Mouse (Mus musculus) mouse trophoblast stem cell (cell line): Measurements from ENCODE around the gene AI481877.
"Not testable (repeated sequence)": the region's sequence is repeated elsewhere in the genome, so short reads cannot be mapped to it uniquely, and the experiment has no call there.

ENCODE experiments used
- in situ Hi-C, 2 experiments: fragments of 300-500 bp; cut with MseI, MboI; formaldehyde crosslinking; loops; 2 replicates in 1 of 2; 3 replicates in 1 of 2; pipeline ENCODE4 v1.15.1; 2025

The AI481877 gene

GRCm38 (mm10) chr4:59138507-59139033, at the start of gene AI481877:
TSS of gene AI481877 (minus strand) at chr4:59138983.
- in situ Hi-C loops = not testable (repeated sequence)

DNA sequence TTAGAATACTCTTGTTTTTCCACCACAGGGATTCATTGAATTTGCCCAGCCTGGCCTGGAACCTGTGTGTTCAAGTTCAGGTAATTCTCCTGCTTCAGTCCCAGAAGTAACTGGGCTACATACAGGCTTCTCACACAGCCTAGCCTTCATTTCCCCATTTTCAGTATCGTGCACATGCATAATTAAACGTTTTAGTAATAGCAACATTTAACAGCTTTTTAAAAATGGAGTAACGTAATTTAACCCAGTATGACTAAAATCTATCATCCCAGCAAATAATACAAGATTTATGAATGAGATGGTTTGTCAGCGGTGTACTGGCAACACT, 49.7 kb upstream of the AI481877 start:
- in situ Hi-C loops = loop anchor here in 1 of 2 experiments (5.0 kb wide), 1 partner anchor 91 kb away; no protein-coding TSS in a partner anchor

DNA sequence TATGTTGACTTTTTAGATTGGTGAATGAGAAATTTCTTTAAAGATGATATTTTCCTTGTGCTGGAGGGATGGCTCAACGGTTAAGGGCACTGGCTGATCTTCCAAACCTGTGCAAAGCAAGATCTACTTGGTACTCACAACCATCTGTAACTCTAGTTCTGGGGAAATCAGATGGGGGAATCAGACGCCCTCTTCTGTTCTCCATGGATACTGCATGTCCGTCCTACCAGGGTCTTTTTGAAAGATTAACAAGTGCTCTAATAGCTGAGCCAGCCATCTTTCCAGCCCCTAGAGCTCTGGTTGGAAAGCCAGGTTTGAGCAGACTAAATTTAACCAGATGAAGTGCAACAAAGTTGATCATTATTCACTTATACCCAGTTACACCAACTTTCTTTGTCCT, 48.5 kb upstream of the AI481877 start:
- in situ Hi-C loops = loop anchor here in 1 of 2 experiments (5.0 kb wide), 1 partner anchor 90 kb away; no protein-coding TSS in a partner anchor

GRCm38 (mm10) chr4:59185671-59186070, 46.9 kb upstream of the AI481877 start:
- in situ Hi-C loops = loop anchor here in 1 of 2 experiments (5.0 kb wide), 1 partner anchor 88 kb away; no protein-coding TSS in a partner anchor

GRCm38 (mm10) chr4:59181320-59182271, 42.8 kb upstream of the AI481877 start:
- in situ Hi-C loops = no loop called here

DNA sequence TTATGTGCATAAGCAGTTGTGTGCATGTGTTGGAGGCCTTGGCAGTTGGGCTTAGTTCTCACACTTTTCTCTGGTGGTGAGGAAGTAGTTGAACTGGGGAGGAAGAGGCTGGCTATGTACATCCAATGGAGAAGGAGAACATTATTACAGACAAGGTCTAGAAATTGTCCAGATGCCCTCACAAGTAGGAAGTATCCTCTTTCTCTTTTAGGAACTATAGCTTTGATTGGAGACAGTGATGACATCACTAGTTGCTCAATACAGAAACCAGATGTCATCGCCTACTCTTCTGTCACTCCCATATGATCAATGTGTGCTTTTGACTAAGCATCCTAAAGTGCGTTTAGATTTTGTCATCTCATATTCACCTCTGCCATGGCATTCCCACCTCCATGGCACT, 38.8 kb upstream of the AI481877 start:
- in situ Hi-C loops = no loop called here

DNA sequence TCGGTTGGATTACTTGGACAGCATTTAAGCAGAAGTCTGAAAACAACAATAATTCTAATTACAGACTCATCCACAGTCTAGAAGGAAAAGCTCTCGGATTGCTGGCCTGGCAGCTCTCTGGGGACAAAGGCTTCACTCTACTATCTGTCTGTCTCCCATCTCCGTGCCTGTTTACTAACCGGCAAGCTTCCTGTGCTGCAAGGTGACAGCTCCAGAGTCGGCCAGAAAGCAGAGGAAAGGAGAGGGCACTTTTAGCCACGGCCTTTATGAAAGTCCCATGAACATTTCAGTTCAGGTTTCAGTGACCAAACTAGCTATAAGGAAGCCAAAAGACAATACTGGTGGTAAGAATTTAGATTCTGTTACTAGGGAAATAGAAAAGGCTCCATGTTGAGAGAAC, 37.1 kb upstream of the AI481877 start:
- in situ Hi-C loops = no loop called here

GRCm38 (mm10) chr4:59175003-59175402, 36.2 kb upstream of the AI481877 start:
- in situ Hi-C loops = no loop called here

- in situ Hi-C loops = no loop called here
Measured at GRCm38 (mm10) chr4:59173181-59173922, 34.6 kb upstream of the AI481877 start.

GRCm38 (mm10) chr4:59172616-59173015, 33.8 kb upstream of the AI481877 start:
- in situ Hi-C loops = no loop called here

GRCm38 (mm10) chr4:59169981-59170380, 31.2 kb upstream of the AI481877 start:
- in situ Hi-C loops = no loop called here

DNA sequence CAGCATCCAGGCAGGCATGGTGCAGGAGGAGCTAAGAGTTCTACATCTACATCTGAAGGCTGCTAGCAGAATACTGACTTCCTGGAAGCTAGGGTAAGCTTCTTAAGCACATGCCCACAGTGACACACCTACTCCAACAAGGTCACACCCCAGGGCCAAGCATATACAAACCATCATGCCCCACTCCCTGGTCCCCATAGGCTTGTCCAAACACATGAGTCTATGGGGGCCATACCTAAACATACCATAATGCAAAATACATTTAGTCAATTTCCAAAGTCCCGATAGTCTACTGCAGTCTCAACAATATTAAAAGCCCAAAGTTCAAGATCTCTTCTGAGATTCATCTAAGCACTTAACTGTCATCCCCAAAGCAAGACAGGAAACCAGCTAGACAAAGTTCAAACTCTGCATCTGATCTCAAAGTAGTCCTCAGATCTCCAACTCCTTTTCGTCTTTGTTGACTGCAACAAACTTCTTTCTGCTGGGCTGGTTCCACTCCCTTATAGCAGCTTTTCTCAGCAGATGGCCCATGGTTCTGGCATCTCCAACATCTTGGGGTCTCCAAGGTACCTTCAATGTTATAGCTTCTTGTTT, 28.6 kb upstream of the AI481877 start:
- in situ Hi-C loops = no loop called here

GRCm38 (mm10) chr4:59164034-59164433, 25.3 kb upstream of the AI481877 start:
- in situ Hi-C loops = no loop called here

- in situ Hi-C loops = no loop called here
Measured at GRCm38 (mm10) chr4:59160959-59161670, 22.3 kb upstream of the AI481877 start.

DNA sequence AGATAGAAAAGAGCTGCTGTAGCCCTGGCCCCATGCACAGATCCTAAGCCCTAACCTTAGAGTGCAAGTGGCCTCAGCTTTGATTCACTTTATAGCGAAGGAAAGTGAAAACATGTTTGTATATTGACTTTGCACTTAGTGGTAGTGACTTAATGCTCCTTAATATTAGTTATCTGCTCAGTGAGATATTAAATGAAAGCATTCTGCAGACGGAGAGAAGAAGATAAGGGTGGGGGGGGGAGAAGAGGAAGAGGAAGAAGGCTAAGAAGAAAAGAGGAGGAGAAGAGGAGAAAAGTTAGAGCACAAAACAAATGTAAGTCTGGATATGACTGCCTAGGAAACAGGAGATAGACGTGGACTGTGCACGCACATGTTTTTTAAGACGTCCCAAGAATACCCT, 21.5 kb upstream of the AI481877 start:
- in situ Hi-C loops = no loop called here

DNA sequence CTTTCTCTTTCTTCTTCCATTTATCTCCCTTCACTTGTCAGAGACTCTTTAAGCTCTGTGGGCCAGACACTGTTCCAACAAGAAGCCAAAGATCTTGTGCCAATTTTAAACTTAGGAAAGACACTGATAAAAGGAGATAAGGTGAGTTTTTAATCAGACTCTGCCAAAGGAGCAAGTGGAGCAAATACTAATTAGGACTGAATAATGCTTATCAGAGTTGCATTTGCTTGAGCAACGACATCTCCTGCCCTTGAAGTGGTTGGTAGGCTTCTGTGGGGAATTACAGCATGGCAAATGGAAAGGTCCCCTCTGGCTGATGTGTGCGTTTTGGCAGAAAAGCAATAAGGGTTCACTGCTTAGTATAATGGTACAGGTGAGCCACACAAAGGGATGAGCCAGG, 18.9 kb upstream of the AI481877 start:
- in situ Hi-C loops = no loop called here

- in situ Hi-C loops = no loop called here
Measured at GRCm38 (mm10) chr4:59156897-59157592, 18.3 kb upstream of the AI481877 start.

- in situ Hi-C loops = no loop called here
Measured at GRCm38 (mm10) chr4:59151953-59152352, 13.2 kb upstream of the AI481877 start.

DNA sequence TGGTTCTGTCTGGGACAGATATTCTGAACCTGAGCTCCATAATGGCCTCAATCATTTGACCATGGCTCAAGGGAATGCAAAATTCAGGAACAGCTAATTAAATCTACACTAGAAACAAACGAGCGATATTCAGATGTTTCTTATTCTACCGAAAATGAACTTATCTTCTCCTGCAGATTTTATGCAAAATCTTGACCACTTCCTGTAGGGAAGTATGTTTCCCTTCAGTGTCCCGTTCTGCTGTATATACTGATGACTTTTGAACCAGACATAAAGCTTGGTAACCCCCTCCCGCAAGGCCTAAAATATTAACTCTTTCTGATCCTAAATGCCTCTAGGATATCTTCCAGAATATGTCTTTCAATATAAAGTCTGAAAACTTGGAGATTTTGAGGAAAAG, 12.1 kb upstream of the AI481877 start:
- in situ Hi-C loops = no loop called here

- in situ Hi-C loops = no loop called here
Measured at GRCm38 (mm10) chr4:59149043-59149442, 10.3 kb upstream of the AI481877 start.

GRCm38 (mm10) chr4:59128935-59129334, 9.8 kb downstream of the AI481877 start:
- in situ Hi-C loops = no loop called here
